Mouse (Mus musculus): Measurements from ENCODE around the gene Phrf1.
A peak's percentile ranks its signal among the peaks of the same experiment; 100 is the strongest.

Gene Phrf1

DNA sequence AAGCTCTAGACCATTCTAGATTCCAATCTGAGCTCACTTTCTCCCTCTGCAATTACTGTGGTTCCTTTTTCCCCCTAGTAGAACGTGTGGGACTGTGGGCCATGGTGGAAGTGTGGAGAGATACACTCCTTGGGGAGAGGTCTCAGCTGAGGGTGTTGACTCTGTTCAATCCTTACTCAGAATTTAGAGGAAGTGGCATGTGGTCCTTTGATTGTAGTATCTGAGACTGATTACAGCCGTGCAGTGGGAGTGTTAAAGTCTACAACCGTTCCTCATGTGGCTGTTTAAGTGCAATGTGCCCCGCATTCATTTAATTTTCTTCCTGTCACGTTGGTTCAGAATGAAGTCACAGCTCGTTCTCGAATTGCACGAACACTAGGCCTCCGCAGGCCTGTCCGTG is 27.6 kb downstream of the Phrf1 start:
- no peak for DNase-seq (ENCODE audit: low spot score)

DNA sequence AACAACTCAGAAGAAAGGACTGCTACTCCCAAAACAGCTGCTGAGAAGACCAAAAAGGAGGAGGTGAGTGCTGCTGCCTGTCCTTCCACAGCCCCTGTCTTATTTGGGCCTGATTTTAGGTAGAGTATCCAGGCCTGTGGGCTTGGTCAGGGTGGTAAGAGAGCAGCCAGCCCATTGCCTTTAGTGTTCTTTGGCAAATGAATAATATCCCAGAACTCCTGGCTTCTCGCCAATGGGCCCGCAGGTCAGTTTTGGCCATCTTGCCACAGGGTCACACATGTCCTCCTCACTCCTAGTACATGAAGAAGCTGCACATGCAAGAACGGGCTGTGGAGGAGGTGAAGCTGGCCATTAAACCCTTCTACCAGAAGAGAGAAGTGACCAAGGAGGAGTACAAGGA is 32.9 kb downstream of the Phrf1 start:
- no peak for DNase-seq (ENCODE audit: low spot score)

DNA sequence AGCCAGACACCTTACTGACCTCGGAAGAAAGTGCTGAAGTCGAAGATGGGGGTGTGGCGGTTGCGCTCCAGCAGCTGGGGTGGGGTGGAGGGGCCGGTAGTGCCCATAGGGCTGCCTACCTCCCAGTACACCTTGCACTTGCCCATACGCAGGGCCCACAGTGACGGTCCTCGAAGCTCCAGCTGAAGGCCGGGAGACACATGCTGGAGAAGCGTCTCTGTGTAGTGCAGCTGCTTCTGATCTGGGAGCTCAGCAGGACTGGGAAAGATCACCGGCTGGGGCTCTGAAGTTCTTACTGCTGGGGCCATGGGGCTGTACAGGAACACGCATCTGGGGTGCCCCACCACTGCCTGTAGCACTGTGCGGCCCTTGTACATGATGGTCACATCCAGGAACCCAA is 35.1 kb downstream of the Phrf1 start:
- DNase-seq (ENCODE audit: low spot score), result no peak

DNA sequence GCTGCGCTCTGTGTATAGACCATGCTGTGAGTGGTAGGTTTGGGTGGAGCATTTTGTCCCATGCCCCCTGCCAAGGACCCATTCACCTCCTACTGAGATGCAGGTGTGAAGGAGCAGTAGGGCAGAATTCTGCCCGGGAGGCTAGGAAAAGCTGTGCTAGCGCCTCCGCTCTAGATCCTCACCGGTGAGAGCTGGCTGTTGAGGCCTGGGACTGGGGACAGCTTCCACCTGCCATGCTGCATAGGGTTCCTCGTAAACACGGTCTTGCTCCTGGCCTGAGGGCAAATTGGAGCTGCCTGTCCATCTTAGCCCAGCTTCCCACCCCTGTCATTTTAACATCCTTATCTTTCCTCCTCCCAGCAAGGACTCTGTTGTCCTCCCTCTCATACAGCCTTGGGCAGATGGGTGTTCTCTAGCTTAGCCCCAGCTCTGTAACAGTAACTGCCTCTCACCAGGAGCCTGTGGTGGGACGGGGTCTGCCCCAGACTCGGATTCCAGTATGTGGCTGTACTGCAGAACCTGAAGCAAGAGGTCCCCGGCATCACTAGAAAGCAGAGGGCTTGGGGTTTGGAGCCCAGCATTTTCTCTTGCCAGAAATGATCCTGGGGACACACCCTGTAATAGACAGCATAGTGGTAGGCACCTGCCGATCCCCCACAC is 35.6 kb downstream of the Phrf1 start:
- no peak for DNase-seq (ENCODE audit: low spot score)

DNA sequence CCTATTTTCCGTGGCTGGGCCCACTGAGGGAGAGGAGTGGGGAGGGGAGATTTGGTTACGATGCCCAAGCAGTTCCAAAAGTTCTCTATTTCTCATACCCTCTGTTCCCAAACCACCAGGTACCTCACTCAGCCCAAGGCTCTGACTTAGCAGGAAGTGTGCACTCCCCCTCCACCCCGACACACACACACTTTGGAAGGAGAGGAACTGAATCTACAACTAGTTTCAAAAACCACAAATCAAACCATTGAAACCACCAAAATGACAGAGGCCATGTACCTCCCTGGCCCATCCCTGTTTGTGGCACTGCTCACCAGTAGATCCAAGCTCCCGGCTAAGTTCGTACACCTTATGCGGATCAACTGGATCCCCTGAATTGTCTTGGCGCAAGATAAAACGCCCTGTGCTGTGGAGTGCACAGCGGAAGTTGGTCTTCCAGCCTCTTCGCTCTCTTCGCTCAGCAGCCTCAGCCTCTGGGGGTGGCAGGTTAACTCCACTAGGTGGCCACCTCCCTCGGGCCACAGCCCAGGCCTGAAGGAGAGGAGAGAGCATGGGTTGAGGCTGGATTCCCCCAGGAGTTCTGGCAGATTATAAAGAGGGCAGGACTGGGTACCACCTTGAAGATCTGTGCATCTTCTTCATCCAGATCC is 36.3 kb downstream of the Phrf1 start:
- peak; percentile 68 for DNase-seq (ENCODE audit: low spot score)

DNA sequence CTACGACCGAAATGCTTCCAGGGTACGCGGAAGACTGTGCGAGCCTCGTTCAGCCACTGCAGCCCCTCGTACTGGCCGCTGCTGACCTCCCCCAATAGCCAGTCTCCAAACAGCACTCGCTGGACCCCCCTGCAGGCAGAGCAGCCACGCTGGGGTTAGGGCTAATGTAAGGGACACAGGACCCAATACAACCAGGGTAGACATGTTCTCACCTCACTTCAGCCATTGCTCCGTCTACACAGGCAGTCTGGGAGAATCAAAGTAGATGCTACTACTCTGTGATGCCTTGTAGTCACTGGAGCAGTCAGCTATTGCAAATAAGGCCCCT is 36.8 kb downstream of the Phrf1 start:
- no peak for DNase-seq (ENCODE audit: low spot score)

DNA sequence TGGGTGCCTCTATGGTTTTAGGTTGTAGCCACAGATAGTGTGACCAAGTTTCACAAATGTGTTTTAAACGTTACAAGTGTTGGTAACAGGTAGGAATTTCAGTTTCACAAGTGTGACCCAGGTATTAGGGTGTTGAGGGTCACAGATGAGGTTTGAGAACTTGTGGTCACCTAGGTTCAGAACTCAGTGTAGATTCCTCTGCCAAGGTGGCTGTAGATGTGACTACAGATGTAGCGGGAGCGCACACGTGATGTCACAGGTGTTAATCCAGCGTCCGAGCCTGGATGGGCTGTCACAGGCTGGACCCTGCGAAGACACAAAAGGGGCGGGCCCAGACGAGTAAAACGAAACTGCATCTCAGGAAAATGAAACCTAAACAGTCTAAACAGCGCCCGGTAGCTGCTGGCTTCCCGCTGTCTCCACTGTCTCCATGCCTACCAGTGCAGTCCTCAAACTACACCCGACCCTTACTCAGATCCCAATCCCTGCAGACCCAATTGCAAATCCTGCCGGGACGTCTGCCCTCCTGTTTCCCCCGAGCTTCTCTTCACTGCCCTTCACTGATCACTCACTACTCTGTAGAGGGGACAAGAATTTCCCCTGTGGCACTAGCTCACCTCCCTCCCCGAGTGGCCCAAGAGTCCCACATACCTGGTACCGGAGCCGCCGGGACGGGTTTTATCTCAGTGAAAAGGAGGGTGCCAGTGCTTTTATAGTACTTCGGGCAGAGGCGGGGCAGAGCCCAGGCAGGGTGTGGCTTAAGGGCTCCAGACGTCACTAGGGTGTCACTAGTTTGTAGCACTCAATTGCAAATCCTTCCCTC is 37.4 kb downstream of the Phrf1 start, which contains the start of gene Irf7:
TSS of gene Irf7 (minus strand) at position 743 of the 823 bp plus-strand sequence.
- peak; percentile 69 for DNase-seq (ENCODE audit: low spot score)

DNA sequence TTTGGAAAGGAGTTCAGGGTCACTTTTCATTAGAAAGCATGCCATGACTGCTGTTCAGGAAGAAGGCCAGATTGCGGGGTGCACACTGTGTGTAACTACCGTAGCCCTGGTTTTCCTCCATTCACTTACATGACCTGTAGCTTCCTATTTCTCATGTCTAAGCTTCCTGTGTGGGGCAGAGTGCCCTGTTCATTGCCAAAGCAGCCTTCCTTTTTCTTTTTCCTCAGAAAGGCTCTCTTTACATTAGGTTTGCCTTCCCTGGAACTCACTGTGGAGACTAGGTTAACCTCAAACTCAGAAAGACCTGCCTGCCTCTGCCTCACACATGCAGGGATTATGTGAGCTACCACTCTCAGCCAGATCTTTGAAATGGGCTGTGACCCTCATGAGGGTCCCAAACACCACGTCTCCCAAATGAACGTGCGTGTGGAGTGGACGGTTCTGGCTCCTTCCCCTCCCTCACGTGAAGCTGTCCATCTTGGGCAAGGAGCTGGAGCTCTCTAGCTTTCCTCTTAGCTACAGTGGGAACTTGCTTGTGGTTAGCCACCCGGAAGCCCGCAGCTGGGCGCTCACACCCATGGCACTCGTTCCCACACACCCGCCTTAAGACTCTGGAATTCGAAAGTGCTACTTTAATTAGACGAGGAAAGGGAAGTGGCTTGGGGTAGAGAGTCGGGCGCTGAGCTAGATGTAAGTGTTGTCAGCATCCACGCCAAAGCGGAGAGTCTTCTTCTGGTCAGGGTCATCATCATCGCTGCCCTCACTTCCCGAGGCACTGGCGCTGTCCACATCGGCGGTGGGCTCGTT is 40.1 kb downstream of the Phrf1 start:
- no peak for DNase-seq (ENCODE audit: low spot score)

DNA sequence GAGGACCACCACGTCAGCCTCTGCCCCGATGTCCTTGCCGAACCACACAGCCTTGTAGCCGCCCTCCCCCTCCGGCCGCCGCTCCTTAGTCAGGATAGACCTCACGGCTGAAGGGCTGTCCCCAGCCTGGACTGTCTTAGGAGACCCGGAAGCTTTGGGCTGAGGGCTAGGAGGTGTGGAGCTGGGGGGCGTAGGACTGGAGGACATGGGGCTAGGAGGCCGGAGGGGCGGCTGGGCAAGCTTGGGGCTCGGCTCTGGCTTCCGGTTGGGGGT is 40.6 kb downstream of the Phrf1 start:
- no peak for DNase-seq (ENCODE audit: low spot score)

DNA sequence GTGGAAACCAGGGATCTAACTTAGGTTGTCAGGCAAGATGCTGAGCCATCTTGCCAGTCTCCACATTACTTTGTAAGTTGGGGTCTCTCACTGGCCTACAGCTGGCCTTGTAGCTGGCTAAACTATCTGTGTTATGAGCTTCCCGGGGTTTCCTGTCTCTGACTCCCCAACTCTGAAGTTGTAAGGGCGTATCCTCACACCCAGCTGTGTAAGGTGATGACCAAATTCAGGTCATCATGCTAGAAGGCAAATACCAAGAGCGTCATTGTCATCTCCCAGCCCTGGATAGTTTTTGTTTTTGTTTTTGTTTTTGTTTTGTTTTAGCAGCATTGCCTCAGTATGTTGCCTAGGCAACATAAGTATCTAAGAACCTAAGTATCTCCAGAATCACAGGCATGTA is 42.0 kb downstream of the Phrf1 start:
- no peak for DNase-seq (ENCODE audit: low spot score)

DNA sequence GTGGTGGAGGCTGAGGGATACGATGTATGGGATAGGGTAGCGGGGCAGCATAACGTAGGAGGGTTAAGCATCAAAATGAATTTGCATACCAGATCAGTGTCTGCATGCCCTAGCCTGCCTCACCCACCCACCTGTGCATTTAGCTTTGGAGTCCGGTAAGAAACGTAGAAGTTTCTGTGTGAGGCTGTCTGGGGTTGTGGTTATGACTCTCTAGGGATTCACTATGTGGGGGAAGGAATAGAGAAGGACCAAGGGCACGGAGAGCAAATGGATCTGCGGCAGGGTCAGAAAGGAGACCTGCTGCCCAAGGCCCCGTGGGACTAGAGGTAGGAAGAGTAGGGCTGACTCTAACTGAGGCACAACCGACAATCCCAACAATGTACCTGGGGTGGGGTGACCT is 46.8 kb downstream of the Phrf1 start:
- no peak for DNase-seq (ENCODE audit: low spot score)

DNA sequence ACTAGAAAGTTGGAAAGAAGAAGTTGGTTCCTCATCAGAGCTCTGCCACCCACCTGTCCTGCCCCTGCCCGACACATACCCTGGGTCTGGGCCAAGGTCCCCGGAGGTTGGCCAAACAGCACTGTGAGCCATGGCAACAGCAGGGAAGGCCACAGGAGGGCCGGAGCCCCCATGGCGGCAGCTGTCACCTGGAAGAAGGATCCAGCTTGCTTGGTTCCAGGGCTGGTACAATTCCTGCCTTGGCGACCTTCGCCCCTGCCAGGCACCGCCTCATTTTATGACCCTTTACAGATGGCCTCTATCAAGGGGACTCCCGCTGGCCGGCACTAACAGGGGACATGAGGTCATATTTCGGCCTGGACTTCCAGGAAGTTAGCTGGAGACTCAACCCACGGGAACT is 48.0 kb downstream of the Phrf1 start, which contains the start of gene Cdhr5:
TSS of gene Cdhr5 (minus strand) at position 241 of the 400 bp plus-strand sequence.
- no peak for DNase-seq (ENCODE audit: low spot score)

DNA sequence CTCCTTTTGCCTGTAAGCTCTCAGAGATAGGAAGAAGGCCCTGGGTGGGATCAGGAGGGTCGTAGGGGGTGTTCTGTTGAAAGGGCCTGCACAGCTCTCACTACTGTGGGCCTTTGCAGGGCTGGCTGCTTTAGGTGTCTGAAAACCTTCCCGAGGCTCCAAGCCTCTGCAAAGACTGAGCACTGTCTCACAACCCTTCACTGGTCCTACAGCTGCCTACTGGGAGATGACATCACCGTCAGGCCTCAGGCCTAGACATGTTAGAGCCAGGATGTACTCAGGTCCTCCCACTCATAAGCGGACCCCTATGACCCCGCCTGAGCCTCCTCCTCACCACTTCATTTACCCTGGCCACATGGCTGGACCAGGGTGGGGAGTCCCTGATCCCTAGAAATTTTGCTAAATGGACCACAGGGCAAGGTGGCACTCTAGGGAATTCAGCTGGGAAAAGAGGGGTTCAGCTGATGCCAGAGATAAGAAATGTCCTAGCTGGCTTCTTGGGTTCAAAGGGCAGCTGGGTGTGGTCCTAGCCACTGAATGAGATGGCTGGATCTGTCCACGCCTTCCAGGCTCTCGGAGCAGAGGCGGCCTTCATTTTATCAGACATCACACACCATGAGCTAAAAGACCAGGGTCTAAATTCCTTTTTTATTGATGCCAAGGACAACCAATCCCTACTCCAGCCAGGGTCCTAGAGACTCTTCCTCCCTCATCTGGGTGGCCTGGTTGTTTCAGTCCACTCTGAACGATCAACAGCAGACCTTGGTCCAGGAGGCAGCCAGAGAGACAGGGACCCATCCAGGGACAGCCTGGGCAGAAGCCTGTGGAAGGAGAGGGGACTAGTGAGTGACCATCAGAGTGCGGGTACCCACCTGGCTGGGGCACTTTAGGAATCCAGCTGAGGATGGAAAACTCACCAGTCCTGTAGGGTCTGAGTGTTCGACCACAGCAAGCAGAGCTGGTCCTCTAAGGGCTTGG is 49.4 kb downstream of the Phrf1 start:
- DNase-seq (ENCODE audit: low spot score), result no peak

DNA sequence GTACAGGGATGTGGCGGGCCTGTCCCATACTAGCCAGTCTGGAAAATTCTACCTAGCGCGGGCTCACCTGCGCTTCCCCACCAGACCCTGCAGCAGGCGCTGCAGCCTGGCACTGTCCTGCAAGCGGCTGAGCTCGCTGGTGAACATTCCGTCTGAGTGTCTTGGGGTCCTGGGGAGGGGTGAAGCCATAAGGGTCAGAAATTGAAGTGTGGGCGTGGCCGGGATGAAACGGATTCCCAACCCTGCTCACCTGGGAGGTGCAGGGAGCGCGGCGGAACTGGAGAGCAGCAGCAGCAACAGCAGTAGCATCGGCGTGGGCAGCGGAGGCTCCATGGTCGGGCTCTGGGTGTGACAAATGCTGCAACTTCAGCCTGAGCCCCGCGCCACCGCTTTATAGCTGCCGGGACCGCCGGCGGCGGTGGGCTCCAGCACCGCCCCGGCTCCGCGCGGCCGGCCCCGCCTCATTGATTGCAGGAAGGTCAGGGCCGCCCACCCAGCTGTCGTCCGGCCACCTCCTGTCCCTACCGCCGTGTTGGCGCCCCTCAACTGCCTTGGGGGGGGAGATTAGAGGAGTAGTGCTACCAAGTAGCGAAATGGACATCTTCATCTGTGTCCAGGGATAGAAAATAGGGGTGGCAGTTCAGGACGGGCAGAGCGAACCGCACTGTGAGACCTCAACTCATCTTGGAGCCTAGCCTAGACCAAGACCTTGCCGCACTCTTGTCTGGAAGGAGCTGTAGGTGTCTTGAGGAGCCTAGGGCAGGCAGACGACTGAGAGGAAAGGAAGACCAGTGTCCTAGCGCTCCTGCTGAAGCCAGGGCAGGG is 50.4 kb downstream of the Phrf1 start, which contains the start of gene Sct:
TSS of gene Sct (minus strand) at position 368 of the 825 bp plus-strand sequence.
- DNase-seq (ENCODE audit: low spot score), result peak; percentile 66

DNA sequence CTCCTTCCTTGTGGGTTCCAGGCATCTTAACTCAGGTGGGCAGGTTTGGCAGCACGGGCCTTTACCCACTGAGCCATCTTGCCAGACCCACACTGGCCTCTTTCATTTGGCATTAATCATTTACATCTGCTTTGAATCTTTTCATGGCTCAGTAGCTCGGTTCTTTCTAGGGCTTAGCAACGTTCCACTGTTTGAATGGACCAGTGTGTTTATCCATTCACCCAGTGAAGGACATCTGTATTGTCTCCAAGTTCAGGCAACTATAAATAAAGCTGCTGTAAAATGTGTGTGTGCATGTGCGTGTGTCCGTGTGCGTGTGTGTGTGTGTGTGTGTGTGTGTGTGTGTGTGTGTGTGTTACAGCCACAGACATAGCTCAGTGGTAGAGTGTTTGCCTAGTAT is 52.9 kb downstream of the Phrf1 start:
- DNase-seq (ENCODE audit: low spot score), result no peak

DNA sequence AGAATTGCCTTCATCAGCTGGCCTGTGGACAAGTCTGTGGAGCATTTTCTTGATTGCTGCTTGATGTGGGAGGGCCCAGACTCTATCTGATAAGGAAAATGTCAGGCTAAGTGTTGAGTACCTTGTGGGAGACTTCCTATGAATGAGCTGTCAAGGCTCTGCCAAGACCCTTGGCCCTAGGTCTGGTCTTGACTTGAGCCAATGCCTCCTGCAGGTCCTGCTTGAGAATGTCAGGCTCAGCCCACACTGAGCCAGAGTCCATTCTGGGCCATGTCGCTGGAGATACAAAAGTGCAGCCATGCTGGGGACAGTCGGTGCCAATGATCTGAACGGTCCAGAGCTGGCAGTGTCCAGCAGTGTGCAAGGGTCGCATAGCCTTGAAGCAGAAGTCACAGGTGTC is 54.2 kb downstream of the Phrf1 start:
- no peak for DNase-seq (ENCODE audit: low spot score)

DNA sequence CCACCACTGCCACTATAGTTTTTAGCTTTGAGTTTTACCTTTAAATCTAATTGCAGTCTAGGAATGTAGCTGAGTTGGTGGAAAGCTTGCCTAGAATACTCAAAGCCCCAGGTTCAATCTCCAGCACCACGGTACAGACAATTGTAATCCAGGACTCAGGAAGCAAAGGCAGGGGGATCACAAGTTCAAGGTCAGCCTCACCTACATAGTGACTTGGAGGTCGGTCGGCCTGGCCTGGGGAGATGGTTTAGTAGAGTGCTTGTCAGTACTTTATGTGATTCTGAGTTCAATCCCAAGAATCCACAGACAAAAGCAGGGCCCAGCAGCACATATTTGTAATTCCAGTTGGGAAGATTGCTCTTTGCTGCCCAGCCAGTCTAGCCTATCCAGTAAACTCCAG is 59.5 kb downstream of the Phrf1 start:
- DNase-seq (ENCODE audit: low spot score), result no peak

DNA sequence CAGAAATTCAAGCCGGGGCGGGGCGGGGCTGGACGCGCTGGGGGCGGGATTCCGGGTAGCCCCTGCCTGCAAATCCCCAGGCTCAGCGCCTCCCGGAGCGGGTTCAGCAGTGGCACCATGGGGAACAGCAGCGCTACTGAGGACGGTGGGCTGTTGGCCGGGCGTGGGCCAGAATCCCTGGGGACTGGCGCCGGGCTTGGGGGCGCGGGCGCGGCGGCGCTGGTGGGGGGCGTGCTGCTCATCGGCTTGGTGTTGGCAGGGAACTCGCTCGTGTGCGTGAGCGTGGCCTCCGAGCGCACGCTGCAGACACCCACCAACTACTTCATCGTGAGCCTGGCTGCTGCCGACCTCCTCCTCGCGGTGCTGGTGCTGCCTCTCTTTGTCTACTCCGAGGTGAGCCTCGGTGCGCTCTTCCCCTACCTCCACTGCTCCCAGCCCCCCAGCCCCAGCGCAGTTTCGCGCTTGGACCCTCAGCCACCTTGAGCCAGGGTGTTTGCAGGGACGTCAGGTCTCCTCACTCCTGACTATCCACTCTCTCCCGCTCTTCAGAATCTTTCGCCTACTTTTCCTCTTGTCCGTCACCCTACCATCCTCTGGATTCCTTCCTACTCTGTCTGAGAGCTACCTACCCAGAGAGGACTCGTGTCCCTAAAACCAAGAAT is 63.5 kb downstream of the Phrf1 start, which contains the start of gene Drd4:
TSS of gene Drd4 (plus strand) at position 86 of the 662 bp plus-strand sequence.
- DNase-seq (ENCODE audit: low spot score), result peak; percentile 81

DNA sequence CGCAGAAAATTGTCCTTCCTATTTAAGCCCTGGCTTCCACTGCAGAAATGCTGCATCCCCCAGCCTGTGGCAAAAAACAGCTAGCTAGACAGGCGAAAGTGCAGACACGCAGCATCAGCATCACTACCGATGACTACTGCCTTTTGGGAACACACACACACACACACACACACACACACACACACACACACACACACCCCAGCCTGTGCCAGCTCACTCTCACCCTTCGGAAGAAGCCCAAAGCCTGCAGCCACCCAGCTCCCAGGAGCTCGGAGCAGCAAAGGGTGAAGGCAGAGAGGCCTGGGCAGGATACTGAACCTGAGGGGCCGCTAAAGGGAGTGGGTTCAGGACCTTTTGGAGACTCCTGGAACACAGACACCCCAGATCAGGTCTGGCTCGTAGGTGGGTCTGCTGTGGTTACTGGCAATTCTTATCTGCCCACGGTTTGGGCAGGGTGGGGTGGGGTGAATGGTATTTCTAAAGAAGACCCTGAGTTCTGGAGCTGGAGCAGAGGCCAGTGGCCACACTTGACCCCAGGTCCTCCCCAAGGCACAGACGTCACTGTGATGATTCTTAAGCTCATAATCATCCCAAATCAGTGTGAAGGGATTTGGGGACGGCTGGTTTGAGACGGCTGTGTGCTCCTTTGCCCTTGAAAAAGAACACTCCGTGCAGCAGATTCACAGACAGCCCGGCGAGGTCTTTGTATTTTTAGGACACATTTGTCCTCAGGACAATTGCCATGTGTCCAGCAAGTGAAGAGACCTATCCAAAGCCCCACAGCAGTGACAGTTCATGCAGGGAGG is 64.2 kb downstream of the Phrf1 start:
- DNase-seq (ENCODE audit: low spot score), result peak; percentile 60

Data from testis, postnatal 10 days (tissue).